Mouse (Mus musculus): ENCODE measurements around the gene Rpl39. TPM values are rescaled to one million over a fixed set of nuclear protein-coding genes. Genes with fewer than 3 reads are reported as not detected.

The Rpl39 gene
- total RNA-seq, 2 experiments from 2014 or later = 246 to 253 TPM

GRCm38 (mm10) chrX:37076651-37077050 lies 8.6 kb downstream of the Rpl39 start:
- intact Hi-C loops (cut with DNase I) = no loop called here
- no peak for DNase-seq (ENCODE audit: low spot score in 2 of 2)

- intact Hi-C loops (cut with DNase I) = no loop called here
Observed at GRCm38 (mm10) chrX:37074262-37074892, 10.8 kb downstream of the Rpl39 start.

GRCm38 (mm10) chrX:37068766-37069165 lies 16.4 kb downstream of the Rpl39 start:
- intact Hi-C loops (cut with DNase I) = no loop called here
- no peak for DNase-seq (ENCODE audit: low spot score in 2 of 2)

More at GRCm38 (mm10) chrX:37074262-37074892, 10.8 kb downstream of the Rpl39 start:
- DNase-seq (ENCODE audit: low spot score in 2 of 2) = peak; percentile 60 to 61

- intact Hi-C loops (cut with DNase I) = no loop called here
- DNase-seq (ENCODE audit: low spot score in 2 of 2) = no peak
Observed at GRCm38 (mm10) chrX:37067299-37067698, 17.9 kb downstream of the Rpl39 start.

- DNase-seq (ENCODE audit: low spot score in 2 of 2) = no peak
- intact Hi-C loops (cut with DNase I) = no loop called here
Observed at GRCm38 (mm10) chrX:37063902-37064301, 21.3 kb downstream of the Rpl39 start.

GRCm38 (mm10) chrX:37048890-37049823 lies 36.0 kb downstream of the Rpl39 start:
- no peak for DNase-seq (ENCODE audit: low spot score in 2 of 2)
- intact Hi-C loops (cut with DNase I) = no loop called here

- no peak for DNase-seq (ENCODE audit: low spot score in 2 of 2)
- intact Hi-C loops (cut with DNase I) = no loop called here
Observed at GRCm38 (mm10) chrX:37048066-37048889, 36.9 kb downstream of the Rpl39 start, which contains the start of gene Sowahd. Gene Sowahd (plus strand): TSS chrX:37048845.

- intact Hi-C loops (cut with DNase I) = no loop called here
- DNase-seq (ENCODE audit: low spot score in 2 of 2) = peak; percentile 51 to 62
Observed at GRCm38 (mm10) chrX:37042726-37043125, 42.5 kb downstream of the Rpl39 start.

Other genes with a start within 250 kb of the Rpl39 start
- gene Ube2a, start 211.5 kb downstream of the Rpl39 start, total RNA-seq (2021) = 10 to 100 TPM; 47.8 to 56.8 TPM
- 10 to 100 TPM; 39.5 to 41.1 TPM for gene C330007P06Rik, start 211.3 kb downstream of the Rpl39 start, total RNA-seq (2021)
- 10 to 100 TPM; 32.5 to 34.8 TPM for gene Nkrf, start 182.5 kb downstream of the Rpl39 start, total RNA-seq (2021)
- 10 to 100 TPM; 57.9 to 63.8 TPM for gene Sept6, start 93.6 kb downstream of the Rpl39 start, total RNA-seq (2021)
- gene Sowahd, start 36.6 kb downstream of the Rpl39 start, total RNA-seq (2021) = not detected
- 10 to 100 TPM; 13.7 to 16.0 TPM for gene Upf3b, start 24.9 kb upstream of the Rpl39 start, total RNA-seq (2021)
- gene Nkap, start 41.4 kb upstream of the Rpl39 start, total RNA-seq (2021) = 10 to 100 TPM; 12.5 to 14.1 TPM
- gene Akap14, start 83.4 kb upstream of the Rpl39 start, total RNA-seq (2021) = not detected
- gene Ndufa1, start 105.8 kb upstream of the Rpl39 start, total RNA-seq (2021) = 100 to 1,000 TPM; 227 to 238 TPM
- gene Rnf113a1, start 105.8 kb upstream of the Rpl39 start, total RNA-seq (2021) = 1 to 10 TPM; 7.4 TPM
- gene Gm9, start 125.6 kb upstream of the Rpl39 start, total RNA-seq (2021) = not detected
- not detected for gene Rhox1, start 136.9 kb upstream of the Rpl39 start, total RNA-seq (2021)
- gene Rhox2a, start 159.6 kb upstream of the Rpl39 start, total RNA-seq (2021) = not detected
- not detected for gene Rhox3a, start 164.5 kb upstream of the Rpl39 start, total RNA-seq (2021)
- gene Rhox4a, start 179.9 kb upstream of the Rpl39 start, total RNA-seq (2021) = not detected

All from left cerebral cortex, postnatal 25 days (tissue).